Mouse (Mus musculus): ENCODE results near the gene Tmem150b.

Gene Tmem150b

GRCm38 (mm10) chr7:4659911-4660443 is 65.1 kb downstream of the Tmem150b start:
- no peak for DNase-seq

GRCm38 (mm10) chr7:4658912-4659551 is 66.0 kb downstream of the Tmem150b start, which contains the start of gene Ppp6r1:
Gene Ppp6r1 (minus strand): TSS chr7:4659019.
- DNase-seq, result peak; percentile 99

GRCm38 (mm10) chr7:4658128-4658907 is 66.7 kb downstream of the Tmem150b start:
- DNase-seq, result no peak

- peak; percentile 28 for DNase-seq
These were observed 67.4 kb downstream of the Tmem150b start for GRCm38 (mm10) chr7:4657521-4658127.

Measured in kidney, postnatal 14 days (tissue).